Mouse (Mus musculus) embryonic fibroblast, embryonic 13.5 days (primary cell): ENCODE measurements at regions not wholly inside any gene's neighbourhood (a gene's known extent, or its start where the extent isn't known, plus 50 kb on each side); places are given as distances from the start of the nearest gene placed in this dataset.
"Not testable (repeated sequence)": the region's sequence is repeated elsewhere in the genome, so short reads cannot be mapped to it uniquely, and the experiment has no call there.

Source experiments
- H3K27ac ChIP-seq: 2 replicates; pipeline ENCODE4 v1.5.1; 2012; ENCODE audit warnings: low read length, control low read depth, inconsistent platforms; ENCODE audit not compliant: insufficient read depth
- H3K4me1 ChIP-seq: 2 replicates; pipeline ENCODE4 v1.6.1; 2011; ENCODE audit warnings: low read length; ENCODE audit not compliant: control insufficient read depth, insufficient read depth
- H3K4me3 ChIP-seq: 2 replicates; pipeline ENCODE4 v1.5.1; 2011; ENCODE audit warnings: mild to moderate bottlenecking, control low read depth, low read length; ENCODE audit not compliant: insufficient read depth
- CTCF ChIP-seq: IDR thresholded peaks from 2 replicates; pipeline ENCODE4 v1.5.1; 2011; ENCODE audit warnings: mild to moderate bottlenecking, control low read depth, low read length, moderate library complexity, borderline replicate concordance; ENCODE audit not compliant: insufficient read depth
- POLR2A ChIP-seq: IDR thresholded peaks from 2 replicates; pipeline ENCODE4 v1.6.1; 2011; ENCODE audit warnings: low read depth, mild to moderate bottlenecking, control low read depth, low read length, moderate library complexity

- H3K4me3 ChIP-seq, result no peak overlapping the region
- TF ChIP-seq POLR2A (no peak), CTCF (no peak)
- no peaks in the 10 kb centered on the region for H3K4me1 ChIP-seq
- no peak overlapping the region for H3K27ac ChIP-seq
Observed at GRCm38 (mm10) chr4:75466880-75467327, 188.8 kb upstream of the Dmac1 start.

- Histone ChIP-seq H3K27ac (no peak overlapping the region), H3K4me1 (no peaks in the 10 kb centered on the region)
- TF ChIP-seq POLR2A (no peak), CTCF (no peak)
Observed at GRCm38 (mm10) chr4:75463579-75463978, 185.5 kb upstream of the Dmac1 start.

GRCm38 (mm10) chr4:75449478-75449877, 171.4 kb upstream of the Dmac1 start:
- TF ChIP-seq POLR2A (no peak), CTCF (no peak)

More at GRCm38 (mm10) chr4:75463579-75463978, 185.5 kb upstream of the Dmac1 start:
- H3K4me3 ChIP-seq, result no peak overlapping the region

GRCm38 (mm10) chr4:75423296-75423695, 145.2 kb upstream of the Dmac1 start:
- no peak for TF ChIP-seq CTCF
- TF ChIP-seq POLR2A, result no peak
- Histone ChIP-seq H3K4me3 (no peak overlapping the region), H3K4me1 (no peaks in the 10 kb centered on the region), H3K27ac (no peak overlapping the region)

More at GRCm38 (mm10) chr4:75449478-75449877, 171.4 kb upstream of the Dmac1 start:
- H3K4me3 ChIP-seq, result no peak overlapping the region
- no peak overlapping the region for H3K27ac ChIP-seq
- H3K4me1 ChIP-seq, result no peaks in the 10 kb centered on the region

DNA sequence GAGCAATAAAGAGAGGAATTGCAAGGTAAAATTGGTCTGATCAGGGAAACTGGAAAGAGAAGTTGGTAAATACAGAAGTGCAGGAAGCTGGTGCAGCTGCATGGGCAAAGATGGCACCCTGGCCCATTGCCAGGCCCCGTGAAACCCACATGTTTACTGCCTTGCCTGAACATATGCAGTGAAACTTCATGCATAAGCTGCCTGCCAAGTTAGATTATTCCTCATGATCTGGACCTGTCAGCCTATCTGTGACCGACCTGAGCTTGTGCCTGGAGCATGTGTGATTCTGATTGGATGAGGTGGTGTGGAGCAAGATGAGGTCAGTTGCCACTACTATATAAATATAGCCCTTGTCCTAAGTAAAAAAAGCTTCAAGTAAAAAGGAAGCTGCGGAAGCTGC, 122.6 kb upstream of the Dmac1 start:
- H3K27ac ChIP-seq, H3K4me1 ChIP-seq, H3K4me3 ChIP-seq: not testable (repeated sequence)

GRCm38 (mm10) chr4:75394992-75395391, 116.9 kb upstream of the Dmac1 start:
- Histone ChIP-seq H3K27ac (no peak overlapping the region), H3K4me1 (no peaks in the 10 kb centered on the region), H3K4me3 (no peak overlapping the region)
- no peak for TF ChIP-seq CTCF
- TF ChIP-seq POLR2A, result no peak

DNA sequence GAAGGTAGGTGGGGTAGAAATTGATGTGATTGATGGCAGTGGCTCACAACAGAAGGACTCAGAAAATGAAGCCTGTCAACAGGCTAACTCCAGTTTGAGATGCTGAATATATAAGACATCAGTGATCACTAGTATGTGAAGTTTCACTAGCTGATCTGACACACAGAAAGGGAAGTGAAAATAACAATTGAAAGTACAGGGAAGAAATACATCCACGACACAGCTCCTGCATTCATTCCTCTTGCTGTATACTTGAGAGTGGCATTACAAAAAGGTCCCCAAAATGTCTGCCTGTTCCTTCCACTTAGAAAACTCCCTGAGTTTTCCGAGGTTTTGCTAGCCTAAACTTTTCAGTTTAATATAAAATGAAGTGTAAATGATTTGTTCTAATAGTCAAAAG, 116.2 kb upstream of the Dmac1 start:
- no peak for TF ChIP-seq POLR2A
- TF ChIP-seq CTCF, result no peak

DNA sequence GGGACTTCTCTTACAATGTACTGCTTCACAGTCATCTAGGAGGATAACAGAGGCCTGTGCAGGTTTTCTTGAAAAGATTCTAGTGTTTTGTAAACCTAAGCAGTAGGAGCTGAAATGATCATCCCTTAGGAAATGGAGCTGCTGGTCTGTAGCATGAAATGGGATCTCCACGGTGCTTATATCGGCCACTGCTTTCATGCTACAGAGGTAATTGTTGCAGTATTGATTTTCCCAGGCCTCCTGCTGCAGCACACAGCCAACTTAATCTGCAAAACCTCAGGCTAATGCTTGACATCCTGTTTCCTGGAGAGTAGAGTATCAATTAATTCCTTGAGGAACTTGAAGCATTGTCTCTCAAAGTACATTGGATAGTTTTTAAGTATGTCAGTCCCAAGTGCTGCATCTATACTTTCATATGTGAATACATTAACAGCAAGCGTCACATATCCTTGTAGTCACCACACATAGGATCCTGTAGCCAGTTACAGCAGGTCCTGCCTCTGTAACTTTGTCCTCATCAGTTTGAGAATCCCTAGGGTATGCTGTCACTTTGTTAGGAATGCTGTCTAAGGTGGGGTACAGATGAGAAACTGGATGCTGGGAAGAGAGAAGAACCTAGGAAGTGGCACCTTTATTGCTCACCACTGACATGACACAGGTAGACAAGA, 108.3 kb upstream of the Dmac1 start:
- H3K4me1 ChIP-seq, result no peaks in the 10 kb centered on the region
- H3K27ac ChIP-seq, result peak overlapping the region; percentile 18; the same call in 1 of the 2 replicates
- H3K4me3 ChIP-seq, result no peak overlapping the region
- no peak for TF ChIP-seq CTCF
- no peak for TF ChIP-seq POLR2A

More for the DNA sequence above, 116.2 kb upstream of the Dmac1 start:
- Histone ChIP-seq H3K27ac (no peak overlapping the region), H3K4me1 (no peaks in the 10 kb centered on the region), H3K4me3 (no peak overlapping the region)

DNA sequence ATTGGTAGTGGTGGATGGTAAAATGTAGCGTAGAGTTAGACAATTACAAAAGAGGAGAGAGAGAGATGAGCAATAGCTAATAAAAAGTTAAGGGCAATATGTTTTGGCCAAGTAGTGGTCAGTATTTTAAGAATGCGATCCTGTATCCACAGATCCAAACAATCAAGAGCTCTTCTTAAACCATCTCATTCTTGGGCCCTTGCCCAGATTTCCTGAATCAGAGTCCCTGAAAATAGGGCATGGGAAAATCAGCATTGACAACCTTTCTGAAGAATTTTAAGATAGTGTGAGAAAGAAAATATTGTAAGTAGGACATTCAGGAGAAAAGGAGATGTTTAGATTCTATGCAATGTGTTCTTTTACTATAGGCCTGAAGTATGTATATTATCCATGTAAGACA, 81.4 kb upstream of the Dmac1 start:
- H3K4me3 ChIP-seq, result no peak overlapping the region
- H3K27ac ChIP-seq, result no peak overlapping the region

DNA sequence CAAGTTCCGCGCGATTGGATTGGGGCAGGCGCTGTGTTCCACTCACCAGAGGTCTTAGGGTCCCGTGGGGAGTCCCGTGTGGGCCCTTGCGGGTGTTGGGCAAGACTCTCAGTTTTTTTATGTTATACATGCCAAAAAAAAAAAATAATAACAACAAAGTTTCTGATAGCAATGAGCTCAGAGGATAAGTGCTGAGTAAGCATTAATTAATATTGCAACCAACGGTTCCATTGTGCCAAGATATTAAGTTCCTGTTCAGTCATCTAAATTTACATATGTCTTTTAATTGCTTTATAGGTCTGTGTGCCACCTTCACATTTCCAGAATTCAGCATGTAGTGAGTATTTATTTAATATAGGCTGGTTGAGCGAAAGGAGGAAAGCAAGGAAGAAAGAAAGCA, 77.5 kb upstream of the Dmac1 start:
- no peaks in the 10 kb centered on the region for H3K4me1 ChIP-seq
- no peak overlapping the region for H3K4me3 ChIP-seq
- H3K27ac ChIP-seq, result no peak overlapping the region
- TF ChIP-seq POLR2A (no peak), CTCF (no peak)

More for the DNA sequence above, 81.4 kb upstream of the Dmac1 start:
- no peaks in the 10 kb centered on the region for H3K4me1 ChIP-seq
- TF ChIP-seq POLR2A (no peak), CTCF (no peak)

DNA sequence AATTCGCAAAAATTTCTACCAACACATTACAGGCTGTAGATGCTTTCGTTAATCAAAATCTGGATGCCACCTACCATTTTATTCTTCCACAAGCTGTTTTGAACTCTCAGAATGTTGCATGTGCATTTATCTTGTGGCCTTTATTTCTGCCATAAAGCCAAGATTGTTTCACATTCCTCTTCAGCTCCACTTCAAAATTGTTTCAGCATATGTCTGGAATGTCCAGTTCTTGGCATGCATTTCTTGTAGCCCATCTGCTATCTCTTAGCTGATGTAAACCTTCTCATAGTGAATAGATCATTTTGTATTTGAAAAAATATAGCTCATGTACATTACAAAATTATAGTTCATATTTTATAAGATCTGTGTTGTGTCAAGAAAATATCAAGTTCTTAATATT, 56.4 kb upstream of the Dmac1 start:
- Histone ChIP-seq H3K4me1 (peaks cover under 1% of the 10 kb centered on the region; the same call in 1 of the 2 replicates), H3K4me3 (no peak overlapping the region), H3K27ac (no peak overlapping the region)
- TF ChIP-seq POLR2A (no peak), CTCF (no peak)
